Mouse (Mus musculus) olfactory bulb, adult 2 months (tissue): ENCODE data around the gene Ltb4r1. TPM values are rescaled to one million over a fixed set of nuclear protein-coding genes. Genes with fewer than 3 reads are reported as not detected.
A peak's percentile ranks its signal among the peaks of the same experiment; 100 is the strongest.
"Not testable (repeated sequence)": the region's sequence is repeated elsewhere in the genome, so short reads cannot be mapped to it uniquely, and the experiment has no call there.

Experiments
- H3K27ac ChIP-seq: fragments of 200-500 bp; 2 replicates; pipeline ENCODE4 v1.5.1; 2012; ENCODE audit warnings: low read depth, low read length; ENCODE audit not compliant: insufficient read depth
- H3K4me1 ChIP-seq: fragments of 200-500 bp; 2 replicates; pipeline ENCODE4 v1.6.1; 2012; ENCODE audit warnings: low read length; ENCODE audit not compliant: control insufficient read depth, insufficient read depth
- H3K4me3 ChIP-seq: fragments of 200-500 bp; 2 replicates; pipeline ENCODE4 v1.5.1; 2012; ENCODE audit warnings: mild to moderate bottlenecking, low read depth, low read length, moderate library complexity; ENCODE audit not compliant: insufficient read depth
- CTCF ChIP-seq: fragments of 200-500 bp; IDR thresholded peaks from 2 replicates; pipeline ENCODE4 v1.5.1; 2012; ENCODE audit warnings: low read depth, mild to moderate bottlenecking, low read length, moderate library complexity; ENCODE audit not compliant: insufficient read depth
- POLR2A ChIP-seq: fragments of 200-500 bp; IDR thresholded peaks from 2 replicates; pipeline ENCODE4 v1.6.1; 2012; ENCODE audit warnings: mild to moderate bottlenecking, low read depth, low read length, moderate library complexity; ENCODE audit not compliant: insufficient read depth
- WGBS: fragments of 180-500 bp; shearing (Covaris S2); methylation state at CpG from one replicate; pipeline ENCODE4 v1.1.7; 2018; 5-methylcytosine and 5-hydroxymethylcytosine counted together
- polyA plus RNA-seq: library from polyadenylated mRNA; stranded (reverse); fragments of >200 nt; gene quantifications from 2 replicates; pipeline ENCODE4 v1.2.4, GENCODE M21; 2012; ENCODE audit warnings: low replicate concordance; ENCODE audit not compliant: missing spikeins, insufficient read depth, insufficient read length

Ltb4r1 gene
- polyA plus RNA-seq, 1 experiment, result not detected

DNA sequence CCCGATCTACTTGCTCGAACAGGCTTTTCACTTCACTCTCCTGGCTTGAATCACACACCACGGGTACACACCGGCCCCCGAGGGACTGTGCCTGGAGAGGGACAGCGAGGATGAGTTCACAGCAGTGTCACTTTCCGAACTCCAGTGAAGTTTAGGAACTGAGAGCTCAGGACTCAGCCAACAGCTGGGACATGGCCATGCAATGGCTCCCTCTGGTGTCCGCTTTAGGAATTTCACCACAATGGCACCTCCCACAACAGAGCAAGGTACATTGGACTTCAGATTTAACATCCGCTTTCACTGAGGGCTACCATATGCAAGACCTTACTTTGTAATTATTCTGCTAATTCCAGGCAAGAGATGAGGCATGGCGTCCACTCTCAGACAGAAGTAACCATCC lies 22.1 kb upstream of the Ltb4r1 start:
- H3K4me3 ChIP-seq, result no peak overlapping the region
- no peak for TF ChIP-seq POLR2A
- peak; percentile 72 for TF ChIP-seq CTCF

DNA sequence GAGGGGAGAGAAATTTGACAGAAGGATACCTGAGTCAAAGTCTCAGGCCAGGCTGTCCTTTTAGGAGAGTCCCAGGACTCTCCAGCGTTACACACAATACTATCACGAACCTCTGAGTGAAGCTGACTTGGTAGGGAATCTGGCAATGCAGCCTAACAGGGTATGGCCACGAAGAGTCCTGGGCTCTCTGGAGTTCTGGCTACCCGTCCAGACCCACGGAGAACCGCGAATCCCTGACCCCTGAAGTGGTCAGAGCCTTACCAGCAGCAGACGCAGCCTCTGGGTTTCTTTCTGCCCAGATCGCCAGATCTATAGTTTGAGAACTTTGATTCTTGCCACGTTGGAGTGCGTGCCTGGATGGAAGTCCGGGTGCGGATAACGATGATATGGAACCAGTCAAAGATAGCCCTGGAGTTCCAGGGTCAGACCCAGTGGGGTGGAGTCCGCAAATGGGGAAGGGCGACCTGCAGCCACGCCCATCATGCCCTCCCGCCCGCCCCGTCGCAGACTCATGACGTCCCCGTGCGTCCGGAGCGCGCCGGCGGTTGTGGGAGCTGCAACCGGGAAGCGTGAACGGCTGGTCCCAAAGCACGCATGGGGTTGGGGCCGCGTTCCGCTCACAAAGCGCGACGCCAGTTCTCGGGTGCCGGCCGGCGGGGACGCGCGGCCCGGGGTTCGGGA lies 20.4 kb upstream of the Ltb4r1 start, which contains the start of the genes Dhrs1 and Nop9:
Gene Dhrs1, minus strand, starts transcription at position 511 of the 681 bp plus-strand sequence.
Gene Nop9, plus strand, starts transcription at position 514 of the 681 bp plus-strand sequence.
- peak within 1 kb of the TSS; percentile 88 for H3K4me3 ChIP-seq
- H3K27ac ChIP-seq, result no peak within 1 kb of the TSS
- peaks cover 12% of the 10 kb centered on the region for H3K4me1 ChIP-seq
- TF ChIP-seq CTCF, result no peak
- 0 out of 2 replicates have a peak, but pooled peaks have one; percentile 52 for TF ChIP-seq POLR2A
- under 1% methylated on average over 48 of the region's 48 CpGs for WGBS

More for the DNA sequence above, 22.1 kb upstream of the Ltb4r1 start:
- 12% methylated on average over 10 of the region's 10 CpGs for WGBS
- Histone ChIP-seq H3K27ac (no peak overlapping the region), H3K4me1 (peaks cover 12% of the 10 kb centered on the region)

DNA sequence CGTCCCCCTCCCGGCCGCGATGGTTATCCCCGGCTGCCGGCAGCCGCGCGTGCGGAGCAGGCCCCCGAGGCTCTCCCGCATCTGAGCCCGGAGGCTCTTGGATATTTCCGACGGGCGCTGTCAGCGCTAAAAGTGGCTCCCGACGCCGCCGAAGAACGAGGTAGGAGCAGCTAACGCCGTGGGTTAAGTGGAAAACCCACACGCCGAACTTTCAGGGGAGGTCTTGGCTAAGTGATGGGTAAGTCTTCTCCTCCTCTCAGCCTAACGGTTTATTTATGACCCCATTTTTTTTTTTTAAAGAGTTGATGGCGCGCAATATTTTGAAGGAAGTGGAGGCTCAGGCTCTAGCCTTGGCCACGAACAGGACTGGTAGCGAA lies 19.9 kb upstream of the Ltb4r1 start:
- no peak overlapping the region for H3K27ac ChIP-seq
- H3K4me3 ChIP-seq, result peak overlapping the region; percentile 88
- 0% methylated on average over 31 of the region's 31 CpGs for WGBS
- H3K4me1 ChIP-seq, result peaks cover 12% of the 10 kb centered on the region
- TF ChIP-seq CTCF (no peak), POLR2A (no peak)

DNA sequence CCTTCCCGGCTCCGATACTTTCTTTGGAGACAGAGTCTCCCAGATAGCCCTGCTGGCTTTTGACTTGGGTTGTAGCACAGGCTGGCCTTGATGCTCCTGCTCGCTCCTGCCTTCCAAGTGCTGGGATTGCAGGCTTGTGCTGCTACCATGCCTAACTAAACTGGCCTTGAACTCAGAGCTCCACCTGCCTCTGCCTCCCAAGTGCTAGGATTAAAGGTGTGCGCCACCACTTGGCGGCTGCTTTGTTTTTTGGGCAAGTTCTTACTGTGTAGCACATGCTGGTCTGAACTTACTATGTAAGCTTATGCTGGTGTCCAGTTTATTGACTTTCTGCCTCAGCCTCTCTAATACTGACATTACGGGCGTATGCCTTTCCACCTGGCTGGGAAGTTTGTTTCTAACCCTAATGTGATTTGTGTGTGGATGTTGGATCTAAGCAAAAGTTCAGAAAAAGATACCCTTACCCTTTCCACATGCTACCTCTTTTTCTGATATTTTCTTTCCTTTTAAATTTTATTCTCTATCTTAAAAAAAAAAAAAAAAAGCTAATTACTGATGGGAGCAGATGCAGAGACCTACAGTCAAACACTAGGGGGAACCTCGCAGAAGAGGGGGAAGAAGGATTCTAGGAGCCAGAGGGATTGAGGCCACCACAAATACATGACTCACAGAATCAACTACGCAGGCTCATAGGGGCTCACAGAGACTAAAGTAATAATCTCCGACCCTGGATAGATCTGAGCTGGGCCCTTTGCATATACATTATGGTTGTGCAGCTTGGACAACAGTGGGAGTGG lies 18.5 kb upstream of the Ltb4r1 start:
- Histone ChIP-seq H3K27ac (no peak overlapping the region), H3K4me1 (peaks cover 12% of the 10 kb centered on the region), H3K4me3 (no peak overlapping the region)
- TF ChIP-seq POLR2A (no peak), CTCF (no peak)
- 83% methylated on average over 10 of the region's 10 CpGs for WGBS

DNA sequence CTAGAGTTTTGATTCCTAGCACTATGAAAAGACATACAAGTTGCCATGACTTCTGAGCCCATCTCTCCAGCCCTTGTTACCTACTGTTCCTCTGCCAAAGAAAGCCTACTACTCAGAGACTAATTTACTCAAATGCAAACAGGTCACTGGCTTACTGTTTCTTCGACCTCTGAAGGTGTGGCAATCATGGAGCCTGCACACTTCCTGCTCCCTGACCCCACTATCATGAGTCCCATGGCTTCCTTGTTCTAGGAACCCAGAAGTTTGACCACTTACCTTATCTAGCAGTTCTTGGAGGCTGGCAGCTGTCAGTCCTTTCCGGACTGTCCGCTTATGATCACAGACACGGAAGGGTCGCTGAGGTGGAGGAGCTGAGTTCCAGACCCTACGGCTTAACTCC lies 8.2 kb upstream of the Ltb4r1 start:
- Histone ChIP-seq H3K4me1 (peaks cover 10% of the 10 kb centered on the region), H3K4me3 (no peak overlapping the region), H3K27ac (no peak overlapping the region)
- 82% methylated on average over 6 of the region's 6 CpGs for WGBS
- TF ChIP-seq CTCF, result no peak
- no peak for TF ChIP-seq POLR2A

DNA sequence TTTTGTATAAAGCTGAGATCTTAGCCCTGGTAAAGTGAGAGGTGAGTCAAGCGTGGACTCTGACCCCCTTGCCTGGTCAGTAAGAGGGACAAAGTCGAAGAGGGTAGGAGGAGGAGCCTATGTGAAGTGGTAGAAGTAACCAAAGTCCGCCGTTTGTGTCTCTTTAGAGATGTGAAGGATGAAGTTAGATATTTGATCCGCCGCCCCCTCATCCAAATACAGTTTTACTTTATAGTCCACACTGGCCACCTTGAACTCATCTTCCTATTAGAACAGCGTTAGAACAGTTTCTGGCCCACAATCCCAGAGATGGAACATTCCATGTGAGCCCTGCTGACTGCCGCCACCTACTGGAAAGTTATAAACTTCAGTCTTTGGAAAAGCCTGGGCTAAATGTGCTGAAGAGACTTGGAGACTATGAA lies 7.4 kb upstream of the Ltb4r1 start, which contains the start of gene Cideb:
Gene Cideb, minus strand, starts transcription at position 96 of the 422 bp plus-strand sequence.
- 11% methylated on average over 8 of the region's 8 CpGs for WGBS
- TF ChIP-seq CTCF, result no peak
- TF ChIP-seq POLR2A, result no peak
- Histone ChIP-seq H3K4me1 (peaks cover 13% of the 10 kb centered on the region), H3K27ac (no peak within 1 kb of the TSS), H3K4me3 (no peak within 1 kb of the TSS)

DNA sequence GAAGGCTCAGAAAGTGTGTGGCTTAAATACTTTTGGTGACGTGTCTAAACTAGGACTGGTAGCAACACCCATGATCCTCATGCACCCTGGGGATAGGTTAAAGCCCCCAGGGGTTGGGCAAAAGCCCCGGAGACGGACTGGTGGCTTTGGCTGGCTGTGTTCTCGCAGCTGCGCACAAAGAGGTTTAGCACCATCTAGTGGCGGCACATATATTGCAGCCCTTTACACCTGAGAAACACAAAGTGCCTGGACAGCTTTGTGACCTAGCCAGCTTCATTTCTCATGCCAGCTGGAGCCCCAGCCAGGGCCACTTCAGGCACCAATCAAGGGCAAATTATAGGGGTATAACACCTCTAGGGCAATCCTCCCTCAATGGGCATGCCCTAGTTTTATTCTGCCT lies 5.6 kb upstream of the Ltb4r1 start:
- peaks cover 13% of the 10 kb centered on the region for H3K4me1 ChIP-seq
- H3K27ac ChIP-seq, H3K4me3 ChIP-seq: not testable (repeated sequence)
- 1% methylated on average over 6 of the region's 6 CpGs for WGBS
- TF ChIP-seq CTCF, result peak; percentile 34; the same call in 1 of the 2 replicates

DNA sequence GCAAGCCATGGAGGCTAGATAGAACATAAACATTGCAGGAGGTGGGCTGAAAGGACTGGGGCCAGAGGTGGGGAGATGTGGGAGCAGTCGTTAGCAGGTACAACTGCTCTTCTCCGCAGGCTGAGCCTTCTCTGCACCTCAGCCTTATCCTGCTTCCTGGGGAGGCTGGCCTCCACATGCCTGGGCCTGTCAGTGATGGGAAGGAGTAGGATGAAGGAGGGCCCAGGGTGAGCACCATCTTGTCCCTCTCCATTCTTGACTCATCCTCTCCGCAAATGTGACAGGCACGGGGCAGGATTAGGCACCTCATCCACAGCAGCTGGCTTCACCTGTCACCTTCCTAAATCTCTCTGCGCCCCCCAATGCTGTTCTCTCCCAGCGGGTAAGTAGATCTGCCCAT lies 4.6 kb upstream of the Ltb4r1 start, which contains the start of gene Ltb4r2:
Gene Ltb4r2, plus strand, starts transcription at position 266 of the 400 bp plus-strand sequence.
- peak within 1 kb of the TSS; percentile 59 for H3K4me3 ChIP-seq
- H3K27ac ChIP-seq, result no peak within 1 kb of the TSS
- no peak for TF ChIP-seq POLR2A
- no peak for TF ChIP-seq CTCF
- 79% methylated on average over 6 of the region's 6 CpGs for WGBS
- H3K4me1 ChIP-seq, result peaks cover 13% of the 10 kb centered on the region

DNA sequence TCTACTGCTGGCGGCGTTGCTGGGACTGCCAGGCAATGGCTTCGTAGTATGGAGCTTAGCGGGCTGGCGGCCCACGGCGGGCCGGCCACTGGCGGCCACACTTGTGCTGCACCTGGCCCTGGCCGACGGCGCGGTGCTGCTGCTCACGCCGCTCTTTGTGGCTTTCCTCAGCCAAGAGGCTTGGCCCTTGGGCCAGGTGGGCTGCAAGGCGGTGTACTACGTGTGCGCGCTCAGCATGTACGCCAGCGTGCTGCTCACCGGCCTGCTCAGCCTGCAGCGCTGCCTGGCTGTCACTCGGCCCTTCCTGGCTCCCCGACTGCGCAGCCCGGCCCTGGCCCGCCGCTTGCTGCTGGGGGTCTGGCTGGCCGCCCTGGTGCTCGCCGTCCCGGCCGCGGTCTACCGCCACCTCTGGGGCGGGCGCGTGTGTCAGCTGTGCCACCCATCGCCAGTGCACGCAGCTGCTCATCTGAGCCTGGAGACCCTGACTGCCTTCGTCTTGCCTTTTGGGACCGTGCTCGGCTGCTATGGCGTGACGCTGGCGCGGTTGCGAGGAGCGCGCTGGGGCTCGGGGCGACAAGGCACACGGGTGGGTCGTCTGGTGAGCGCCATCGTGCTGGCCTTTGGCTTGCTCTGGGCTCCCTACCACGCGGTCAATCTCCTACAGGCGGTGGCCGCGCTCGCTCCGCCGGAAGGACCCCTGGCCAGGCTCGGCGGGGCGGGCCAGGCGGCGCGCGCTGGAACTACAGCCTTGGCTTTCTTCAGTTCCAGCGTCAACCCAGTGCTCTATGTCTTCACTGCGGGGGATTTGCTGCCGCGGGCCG lies 3.6 kb upstream of the Ltb4r1 start:
- WGBS, result 2% methylated on average over 77 of the region's 77 CpGs
- H3K27ac ChIP-seq, result no peak overlapping the region
- TF ChIP-seq CTCF, result no peak
- TF ChIP-seq POLR2A, result no peak
- peak overlapping the region; percentile 59 for H3K4me3 ChIP-seq
- H3K4me1 ChIP-seq, result peaks cover 13% of the 10 kb centered on the region
